Mouse (Mus musculus) neutrophil, adult 5-6 weeks (primary cell): ENCODE measurements around the gene St14. TPM values are rescaled to one million over a fixed set of nuclear protein-coding genes. Genes with fewer than 3 reads are reported as not detected.
"Not testable (repeated sequence)": the region's sequence is repeated elsewhere in the genome, so short reads cannot be mapped to it uniquely, and the experiment has no call there.

Experiments used
- ATAC-seq: fragments of 151-379, 151-347 bp; 2 replicates; pipeline ENCODE4 v1.8.0; 2017; ENCODE audit warnings: mild to moderate bottlenecking, moderate TSS enrichment; ENCODE audit not compliant: insufficient number of reproducible peaks, poor library complexity, low FRiP score, severe bottlenecking; ENCODE audit errors: extremely low read depth
- total RNA-seq: library from RNA; stranded (forward); fragments of 200-1000 nt; gene quantifications from 2 replicates; pipeline ENCODE4 v1.2.3, GENCODE M21; 2017

Gene St14
- total RNA-seq, 1 experiment from 2014 or later, result 9.1 TPM

DNA sequence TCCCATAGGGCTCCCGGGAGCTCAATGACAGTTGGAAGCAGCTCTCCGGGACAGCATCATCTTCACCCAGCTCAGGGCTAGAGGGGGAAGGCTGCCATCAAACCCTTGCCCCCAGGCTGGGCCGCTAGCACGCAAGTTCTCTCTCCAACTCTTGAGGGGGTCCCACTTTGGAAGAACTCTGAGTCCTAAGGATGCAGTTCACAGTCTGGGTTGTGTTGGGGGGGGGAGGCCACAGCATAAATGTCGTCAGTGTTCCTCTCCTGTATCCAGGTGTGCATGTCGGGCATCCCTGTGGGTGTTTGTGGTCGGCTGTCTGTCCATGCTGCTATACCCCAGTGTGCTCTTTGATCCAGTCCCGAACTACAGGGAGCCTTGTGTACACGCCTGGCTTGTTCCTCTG lies 42.1 kb downstream of the St14 start:
- no peak for ATAC-seq

GRCm38 (mm10) chr9:31088883-31089282 lies 42.8 kb downstream of the St14 start:
- no peak for ATAC-seq

GRCm38 (mm10) chr9:31088116-31088515 lies 43.5 kb downstream of the St14 start:
- ATAC-seq, result no peak

DNA sequence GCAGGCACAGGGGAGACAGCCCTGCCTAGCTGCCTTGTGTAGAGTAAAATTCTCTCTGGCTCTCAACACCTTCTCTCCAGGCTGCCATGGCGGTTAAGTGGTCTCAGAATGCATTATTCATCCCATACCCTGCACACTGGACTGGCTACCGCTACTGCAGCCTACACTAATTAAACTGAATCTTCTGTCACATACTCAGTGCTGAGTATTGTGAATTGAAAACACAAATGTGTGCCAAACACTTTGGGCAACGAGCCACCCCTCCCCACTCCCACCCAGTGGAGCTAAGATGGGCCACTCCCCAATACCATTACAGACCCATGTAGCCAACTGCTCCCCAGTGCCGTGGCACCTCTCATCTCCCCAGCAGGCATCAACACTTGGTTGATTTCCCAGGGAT lies 44.2 kb downstream of the St14 start:
- ATAC-seq, result no peak

- no peak for ATAC-seq
Observed at GRCm38 (mm10) chr9:31086754-31087145, 44.9 kb downstream of the St14 start.

DNA sequence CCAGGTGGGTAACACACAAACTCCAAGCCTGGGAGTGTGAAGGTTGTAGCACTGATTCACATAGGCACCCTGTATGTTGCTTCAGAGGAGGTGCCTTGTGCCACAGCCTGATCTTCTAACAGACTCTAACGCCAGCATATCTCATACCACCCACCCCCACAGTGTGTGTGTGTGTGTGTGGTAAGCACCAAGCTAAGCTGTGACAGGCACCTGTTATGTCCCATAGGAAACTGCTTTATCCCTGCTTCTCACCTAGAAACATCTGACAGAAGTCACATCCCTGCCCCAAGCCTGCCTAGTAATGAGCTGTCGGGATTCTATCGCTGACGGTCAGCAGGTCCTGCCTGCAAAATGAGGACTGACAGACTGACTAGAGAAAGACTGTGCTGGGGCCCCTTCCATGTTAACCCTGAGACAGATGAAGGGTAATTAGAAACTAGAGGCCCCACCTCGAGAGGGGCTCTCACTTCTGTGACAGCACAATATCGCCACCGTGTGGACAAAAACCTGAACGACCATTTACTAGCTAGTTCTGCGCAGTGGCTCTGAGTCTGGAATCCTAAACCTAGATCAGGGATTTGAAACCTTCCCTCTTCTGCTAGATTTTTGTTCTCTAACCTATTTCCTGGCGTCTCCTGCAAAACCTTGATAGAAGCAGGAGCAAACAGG lies 45.4 kb downstream of the St14 start:
- no peak for ATAC-seq

GRCm38 (mm10) chr9:31085556-31085955 lies 46.1 kb downstream of the St14 start:
- ATAC-seq, result no peak

- ATAC-seq, result no peak
Observed at GRCm38 (mm10) chr9:31082771-31083170, 48.9 kb downstream of the St14 start.

DNA sequence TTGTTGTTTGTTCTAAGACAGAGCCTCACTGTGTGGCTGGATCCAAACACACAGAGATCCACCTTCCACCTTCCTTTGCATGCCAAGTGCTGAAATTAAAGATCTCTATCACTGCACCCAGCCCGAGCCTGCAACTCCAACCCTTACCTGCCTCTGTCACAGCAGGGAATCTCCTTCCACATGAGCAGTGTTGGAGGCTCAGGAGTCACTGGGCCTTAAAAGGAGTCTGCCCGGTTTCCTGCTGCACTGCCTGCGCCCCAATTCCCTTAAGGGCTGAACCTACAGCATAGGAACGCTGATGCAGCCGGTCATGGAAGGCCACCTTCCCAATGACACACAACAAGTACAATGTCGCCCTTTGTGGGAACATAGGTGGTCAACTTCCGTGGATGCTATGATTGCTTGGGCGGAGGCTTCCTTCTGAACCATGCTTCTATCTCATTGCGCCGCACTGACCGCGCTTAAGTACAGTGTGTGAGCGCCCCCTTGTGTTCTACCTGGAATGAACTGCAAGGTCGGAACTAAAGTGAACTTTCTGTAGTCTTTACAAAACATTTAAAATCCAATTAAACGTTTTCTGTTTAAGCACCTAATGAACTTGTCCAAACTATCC lies 49.5 kb downstream of the St14 start:
- ATAC-seq, result peak; percentile 67

DNA sequence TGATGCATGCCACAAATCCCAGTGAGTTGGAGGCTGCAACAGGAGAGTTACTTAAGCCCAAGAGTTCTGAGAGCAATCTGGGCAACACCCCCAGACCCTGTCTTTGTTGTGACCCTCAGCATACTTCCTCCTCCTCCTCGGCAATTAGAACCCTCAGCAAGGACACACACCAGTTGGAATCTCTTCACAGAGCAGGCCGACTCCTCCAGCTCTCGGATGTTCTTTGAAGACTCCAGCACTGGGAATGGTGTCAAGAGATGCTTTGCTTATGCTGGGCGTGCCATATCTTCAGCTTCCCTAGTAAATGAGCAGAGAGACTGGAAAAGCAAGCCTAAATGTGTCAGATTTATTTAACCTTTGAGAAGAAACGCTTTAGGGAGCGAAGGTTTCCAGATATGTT lies 50.9 kb downstream of the St14 start:
- no peak for ATAC-seq

GRCm38 (mm10) chr9:31074836-31075235 lies 56.8 kb downstream of the St14 start:
- no peak for ATAC-seq

DNA sequence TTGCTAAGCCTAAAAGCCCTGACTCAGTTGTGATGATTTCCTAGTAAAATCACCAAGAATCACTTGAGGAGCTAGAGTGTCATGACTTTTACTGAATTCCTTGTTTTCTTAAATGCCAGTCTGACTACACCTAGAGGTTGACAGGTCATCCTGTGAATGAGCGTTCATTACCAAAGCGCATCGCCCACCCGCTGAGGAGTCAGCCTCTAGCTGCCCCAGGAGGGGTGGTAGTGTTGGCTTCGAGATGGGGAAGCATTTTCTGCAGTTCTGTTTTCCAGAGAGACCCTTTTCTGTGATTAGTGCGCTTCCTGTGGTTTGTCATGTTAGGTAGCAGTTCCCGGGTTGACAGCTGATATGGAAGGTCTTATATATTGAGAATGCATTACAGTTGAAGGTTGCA lies 57.9 kb downstream of the St14 start:
- ATAC-seq, result no peak

GRCm38 (mm10) chr9:31072256-31072655 lies 59.4 kb downstream of the St14 start:
- ATAC-seq, result no peak

DNA sequence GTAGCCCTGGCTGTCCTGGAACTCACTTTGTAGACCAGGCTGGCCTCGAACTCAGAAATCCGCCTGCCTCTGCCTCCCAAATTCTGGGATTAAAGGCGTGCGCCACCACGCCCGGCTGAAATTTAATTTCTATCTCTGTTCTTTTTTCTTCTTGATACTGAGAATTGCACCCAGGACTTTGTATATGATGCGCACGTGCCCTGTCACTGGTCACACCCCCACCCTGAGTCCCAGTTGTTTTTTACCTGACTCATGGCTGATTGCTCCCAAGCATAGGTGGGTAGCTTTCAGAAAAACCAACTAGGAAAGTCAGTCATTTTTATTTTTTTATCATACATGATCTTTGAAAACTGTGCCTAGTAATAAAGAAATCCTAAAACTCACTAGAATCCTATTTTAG lies 60.9 kb downstream of the St14 start:
- ATAC-seq, result no peak

GRCm38 (mm10) chr9:31058723-31059122 lies 72.9 kb downstream of the St14 start:
- no peak for ATAC-seq

DNA sequence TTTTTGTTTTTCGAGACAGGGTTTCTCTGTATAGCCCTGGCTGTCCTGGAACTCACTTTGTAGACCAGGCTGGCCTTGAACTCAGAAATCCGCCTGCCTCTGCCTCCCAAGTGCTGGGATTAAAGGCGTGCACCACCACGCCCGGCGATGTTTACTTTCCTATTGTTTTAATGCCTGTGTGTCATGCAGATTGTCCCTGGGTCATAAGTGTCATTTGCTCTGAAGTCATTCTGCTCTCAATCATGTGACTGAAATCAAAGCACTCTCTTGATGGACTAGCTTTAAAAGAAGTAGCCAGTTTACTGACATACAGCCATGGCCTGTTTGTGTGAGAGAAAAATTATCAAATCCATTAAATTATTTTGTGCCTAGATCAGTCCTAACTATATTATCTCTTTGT lies 80.1 kb downstream of the St14 start:
- not testable (repeated sequence) for ATAC-seq

- ATAC-seq, result peak; percentile 36; the same call in 1 of the 2 replicates
Observed at GRCm38 (mm10) chr9:31050208-31050607, 81.4 kb downstream of the St14 start.
